Mouse (Mus musculus) midbrain, postnatal 0 days (tissue): Measurements from ENCODE around the gene Sirt1. TPM values are rescaled to one million over a fixed set of nuclear protein-coding genes. Genes with fewer than 3 reads are reported as not detected.

Experiments used
- ATAC-seq: fragments of 200-750 bp; cut with Nextera tagmentation; 2 replicates; pipeline ENCODE4 v1.8.0; 2017; ENCODE audit warnings: moderate number of reproducible peaks, mild to moderate bottlenecking, moderate TSS enrichment, moderate library complexity; ENCODE audit not compliant: low FRiP score
- DNase-seq: peaks from one replicate; pipeline ENCODE4 v3.0.0-alpha.2; 2015; ENCODE audit warnings: low spot score
- H3K27ac ChIP-seq: fragments of 300-500 bp; sonication (generic); 2 replicates; pipeline ENCODE4 v1.5.1; 2014; ENCODE audit warnings: low read depth, mild to moderate bottlenecking, low read length, mixed read lengths
- H3K27me3 ChIP-seq: fragments of 300-500 bp; sonication (generic); 2 replicates; pipeline ENCODE4 v1.6.1; 2014; ENCODE audit warnings: low read length, control low read depth, mixed read lengths; ENCODE audit not compliant: insufficient read depth
- H3K36me3 ChIP-seq: fragments of 300-500 bp; sonication (generic); 2 replicates; pipeline ENCODE4 v1.6.1; 2014; ENCODE audit warnings: low read length, control low read depth, mixed read lengths; ENCODE audit not compliant: insufficient read depth
- H3K4me1 ChIP-seq: fragments of 300-500 bp; sonication (generic); 2 replicates; pipeline ENCODE4 v1.6.1; 2014; ENCODE audit warnings: mild to moderate bottlenecking, control low read depth, antibody characterized with exemption, low read length, mixed read lengths; ENCODE audit not compliant: insufficient read depth
- H3K4me2 ChIP-seq: fragments of 300-500 bp; sonication (generic); 2 replicates; pipeline ENCODE4 v1.6.1; 2014; ENCODE audit warnings: low read depth, mild to moderate bottlenecking, low read length, mixed read lengths; ENCODE audit not compliant: poor library complexity, severe bottlenecking
- H3K4me3 ChIP-seq: fragments of 300-500 bp; sonication (generic); 2 replicates; pipeline ENCODE4 v1.5.1; 2014; ENCODE audit warnings: low read depth, mild to moderate bottlenecking, low read length, moderate library complexity
- H3K9ac ChIP-seq: fragments of 300-500 bp; sonication (generic); replicated peaks from 2 replicates; pipeline ENCODE4 v1.6.1; 2014; ENCODE audit warnings: mild to moderate bottlenecking, low read length, moderate library complexity, mixed read lengths; ENCODE audit not compliant: poor library complexity, severe bottlenecking
- H3K9me3 ChIP-seq: fragments of 300-500 bp; sonication (generic); 2 replicates; pipeline ENCODE4 v1.6.1; 2016; ENCODE audit warnings: low read length, control low read depth
- CTCF ChIP-seq: IDR thresholded peaks from 2 replicates; pipeline ENCODE4 v1.5.1; 2016; ENCODE audit warnings: antibody characterized with exemption, mild to moderate bottlenecking
- WGBS: fragments of 180-500 bp; shearing (Covaris S2); extraction: QIAGEN DNeasy Blood & Tissue Kit; methylation state at CpG from one replicate; pipeline ENCODE4 v1.1.7; 2014; 5-methylcytosine and 5-hydroxymethylcytosine counted together
- polyA plus RNA-seq: library from polyadenylated mRNA; unstranded; fragments of >200 nt; fragmentation: Nextera tagmentation; extraction: Ambion mirVana; gene quantifications from 2 replicates; pipeline ENCODE4 v1.2.1, GENCODE M21; 2015
- total RNA-seq: library from RNA; depleted of rRNA; stranded (reverse); fragments of >200 nt; gene quantifications from 2 replicates; pipeline ENCODE4 v1.2.3, GENCODE M21; 2014; rRNA removed

Gene Sirt1
- total RNA-seq, result 23.3 and 23.7 TPM in 2 replicates
- polyA plus RNA-seq, result 2.6 and 3.5 TPM in 2 replicates

DNA sequence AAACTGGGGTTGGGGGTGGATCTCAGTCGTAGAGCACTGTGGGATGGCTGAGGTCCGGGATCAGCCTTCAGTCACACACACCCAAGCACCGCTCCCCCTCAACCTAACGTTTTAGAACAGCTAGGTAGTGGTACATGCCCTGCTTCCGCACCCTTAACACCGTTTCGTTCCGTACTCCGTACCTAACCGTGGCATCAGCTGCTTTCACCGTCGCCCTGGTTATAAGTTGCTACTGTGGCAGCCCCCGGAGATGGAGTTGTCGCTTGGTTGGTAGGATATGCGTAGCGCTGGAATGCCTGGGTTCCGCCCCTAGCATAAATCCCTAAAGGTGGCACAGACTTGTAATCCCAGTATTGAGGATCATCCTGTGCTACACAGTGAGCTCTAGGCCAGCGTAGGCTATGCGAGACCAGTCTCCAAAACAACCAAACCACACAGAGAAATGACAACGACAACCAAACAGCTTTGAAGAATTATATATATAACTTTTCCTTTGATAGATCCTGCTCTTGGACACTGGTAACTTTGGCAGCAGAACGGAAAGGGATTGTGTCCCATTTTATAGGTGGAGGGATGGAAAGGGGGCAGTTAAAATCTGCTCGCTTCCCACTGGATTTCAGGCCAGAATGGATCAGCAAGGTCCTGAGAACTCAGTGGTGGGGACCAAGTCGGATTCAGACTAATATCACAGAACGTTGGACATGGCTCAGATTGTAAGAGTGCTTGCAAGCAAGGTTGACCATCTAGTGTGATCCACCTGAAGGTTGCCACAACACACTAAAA is at the start of gene Sirt1:
Sirt1 (minus strand) TSS at position 207 of the 783 bp plus-strand sequence.
- Histone ChIP-seq H3K27me3 (no peaks in the 10 kb centered on the region), H3K27ac (peak within 1 kb of the TSS; percentile 64), H3K4me3 (peak within 1 kb of the TSS; percentile 51), H3K9ac (peak within 1 kb of the TSS; percentile 54), H3K9me3 (no peaks in the 10 kb centered on the region), H3K4me2 (peak within 1 kb of the TSS; percentile 75), H3K36me3 (no peaks in the 10 kb centered on the region), H3K4me1 (peaks cover 6% of the 10 kb centered on the region; the same call in 1 of the 2 replicates)
- WGBS, result 4% methylated on average over 24 of the region's 24 CpGs
- TF ChIP-seq CTCF, result no peak
- no peak for DNase-seq
- no peak for ATAC-seq

DNA sequence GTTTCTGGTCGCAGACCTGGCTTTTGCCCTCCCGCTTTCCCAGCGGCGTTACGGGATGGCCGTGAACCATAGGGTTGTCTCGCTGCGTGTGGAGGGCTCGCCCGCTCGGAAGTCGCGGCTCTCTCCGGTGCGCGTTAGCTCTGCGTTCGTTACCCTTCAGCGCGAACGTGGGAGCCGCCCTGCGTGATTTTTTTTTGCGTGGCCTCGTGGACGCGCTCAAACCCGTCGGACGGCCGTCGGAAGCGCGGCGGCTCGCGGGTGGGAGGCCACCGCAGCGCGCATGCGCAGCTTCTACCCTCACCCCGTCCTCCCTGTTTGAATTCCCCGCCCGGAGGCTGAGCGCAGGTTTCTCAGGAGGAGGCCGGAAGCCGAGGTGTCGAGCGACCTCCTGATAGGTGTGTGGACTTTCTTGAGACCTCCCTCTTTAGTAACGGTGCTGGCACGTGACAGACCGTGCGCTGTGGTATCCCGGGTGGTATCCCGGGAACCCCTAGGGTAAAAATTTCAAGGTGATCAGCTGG is 48.3 kb upstream of the Sirt1 start, which contains the start of gene Ctnna3:
Ctnna3 (plus strand) TSS at position 314 of the 521 bp plus-strand sequence.
- TF ChIP-seq CTCF, result no peak
- Histone ChIP-seq H3K4me2 (peak within 1 kb of the TSS; percentile 57), H3K4me3 (peak within 1 kb of the TSS; percentile 75), H3K36me3 (no peaks in the 10 kb centered on the region), H3K27me3 (no peaks in the 10 kb centered on the region), H3K27ac (peak within 1 kb of the TSS; percentile 68), H3K9me3 (no peaks in the 10 kb centered on the region), H3K4me1 (no peaks in the 10 kb centered on the region), H3K9ac (peak within 1 kb of the TSS; percentile 64)
- DNase-seq (peak; percentile 96), ATAC-seq (peak; percentile 96)
- WGBS, result under 1% methylated on average over 55 of the region's 55 CpGs

DNA sequence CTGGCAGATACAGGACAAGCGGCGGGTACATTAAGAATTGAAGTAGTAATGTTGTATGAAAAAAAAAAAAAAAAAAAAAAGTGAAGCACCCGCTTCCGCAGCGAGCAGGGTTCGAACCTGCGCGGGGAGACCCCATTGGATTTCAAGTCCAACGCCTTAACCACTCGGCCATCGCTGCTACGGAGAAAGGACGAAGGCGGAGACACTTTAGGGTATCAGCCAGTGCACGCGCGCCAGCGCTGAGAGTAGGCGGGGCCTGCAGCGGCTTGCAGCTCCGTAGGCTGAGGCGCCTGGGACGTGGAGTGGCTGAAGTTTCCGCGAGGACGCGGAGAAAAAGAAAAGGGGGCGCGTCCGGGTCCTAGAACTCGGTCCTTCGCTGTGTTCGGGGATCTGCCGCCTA is 47.9 kb upstream of the Sirt1 start:
- Histone ChIP-seq H3K4me2 (peak overlapping the region; percentile 57), H3K9me3 (no peaks in the 10 kb centered on the region), H3K4me1 (no peaks in the 10 kb centered on the region), H3K36me3 (no peaks in the 10 kb centered on the region), H3K9ac (peak overlapping the region; percentile 64), H3K27me3 (no peaks in the 10 kb centered on the region), H3K27ac (peak overlapping the region; percentile 68), H3K4me3 (peak overlapping the region; percentile 75)
- peak; percentile 93 for ATAC-seq
- no peak for TF ChIP-seq CTCF
- under 1% methylated on average over 34 of the region's 34 CpGs for WGBS
- peak; percentile 95 for DNase-seq

DNA sequence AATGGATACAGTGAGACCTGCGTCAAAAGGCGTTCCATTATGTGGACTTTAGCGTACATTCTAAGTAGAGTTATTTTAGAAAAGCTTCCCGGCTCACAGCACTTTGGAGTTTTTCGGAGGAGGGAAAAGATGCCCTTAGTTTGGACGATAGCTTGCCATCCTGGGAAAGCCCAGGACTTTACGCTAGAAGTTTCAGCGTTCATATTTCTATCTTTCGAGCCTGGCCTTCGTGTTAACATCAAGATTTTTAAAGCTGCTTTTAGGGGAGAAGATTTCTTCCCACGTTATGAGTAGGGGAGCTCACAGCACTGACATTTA is 47.5 kb upstream of the Sirt1 start:
- TF ChIP-seq CTCF, result no peak
- Histone ChIP-seq H3K27ac (no peak overlapping the region), H3K4me1 (no peaks in the 10 kb centered on the region), H3K4me3 (peak overlapping the region; percentile 75), H3K4me2 (peak overlapping the region; percentile 57), H3K9me3 (no peaks in the 10 kb centered on the region), H3K27me3 (no peaks in the 10 kb centered on the region), H3K36me3 (no peaks in the 10 kb centered on the region), H3K9ac (peak overlapping the region; percentile 48)
- no peak for ATAC-seq
- DNase-seq, result no peak
- under 1% methylated on average over 11 of the region's 11 CpGs for WGBS

DNA sequence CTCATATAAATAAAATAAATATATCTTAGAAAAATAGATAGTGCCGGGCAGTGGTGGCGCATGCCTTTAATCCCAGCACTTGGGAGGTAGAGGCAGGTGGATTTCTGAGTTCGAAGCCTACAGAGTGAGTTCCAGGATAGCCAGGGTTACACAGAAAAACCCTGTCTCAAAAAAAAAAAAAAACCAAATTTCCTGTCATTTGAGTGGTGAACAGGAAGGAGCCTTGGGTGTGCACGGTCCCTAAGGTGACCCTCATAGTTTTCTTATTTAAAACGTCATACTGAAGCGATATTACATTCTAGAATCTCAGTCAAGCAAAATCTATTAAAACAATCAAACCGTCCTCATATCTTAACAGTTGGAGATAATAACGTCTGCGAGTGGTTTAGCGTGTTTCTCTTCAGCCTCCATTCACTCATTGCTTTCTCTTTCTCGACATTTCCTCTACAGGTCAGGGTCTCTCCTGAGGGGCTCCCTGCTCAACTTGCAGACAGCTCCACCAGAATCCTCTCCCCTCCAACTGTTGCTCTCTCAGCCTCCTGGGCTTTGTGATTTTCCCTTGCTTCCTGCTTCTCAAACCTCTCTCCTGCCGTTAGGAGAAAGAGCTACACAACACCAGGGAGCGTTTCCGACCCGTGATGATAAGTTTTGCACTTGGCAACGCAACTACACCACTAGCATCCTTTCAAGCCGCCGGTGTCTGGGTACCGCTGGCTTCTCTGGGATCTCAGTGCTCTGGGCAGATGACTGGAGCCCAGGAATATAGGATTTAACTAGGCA is 46.9 kb upstream of the Sirt1 start:
- 21% methylated on average over 19 of the region's 19 CpGs for WGBS
- H3K27me3 ChIP-seq, result no peaks in the 10 kb centered on the region
- TF ChIP-seq CTCF, result peak; percentile 29; the same call in 1 of the 2 replicates
- no peaks in the 10 kb centered on the region for H3K4me1 ChIP-seq
- H3K9me3 ChIP-seq, result no peaks in the 10 kb centered on the region
- peak overlapping the region; percentile 57 for H3K4me2 ChIP-seq
- DNase-seq (peak; percentile 52), ATAC-seq (no peak)
- peak overlapping the region; percentile 48 for H3K9ac ChIP-seq
- H3K27ac ChIP-seq, result no peak overlapping the region
- no peaks in the 10 kb centered on the region for H3K36me3 ChIP-seq
- H3K4me3 ChIP-seq, result peak overlapping the region; percentile 75
